Mouse (Mus musculus): ENCODE data around the gene Olfr247. TPM values are rescaled to one million over a fixed set of nuclear protein-coding genes. Genes with fewer than 3 reads are reported as not detected.
"Not testable (repeated sequence)": the region's sequence is repeated elsewhere in the genome, so short reads cannot be mapped to it uniquely, and the experiment has no call there.

Olfr247 gene
- not detected in 2 replicates for polyA plus RNA-seq (2012; rRNA removed)

- not testable (repeated sequence) for DNase-seq (ENCODE audit: low read depth)
These were observed at the start of gene Olfr247 for GRCm38 (mm10) chr10:129976040-129976439. TSS of gene Olfr247 (minus strand) at chr10:129976140.

GRCm38 (mm10) chr10:130012321-130012720, 36.4 kb upstream of the Olfr247 start, which contains the start of gene Olfr820:
TSS of gene Olfr820 (plus strand) at chr10:130012621.
- no peak for DNase-seq (ENCODE audit: low read depth)

- DNase-seq (ENCODE audit: low read depth): not testable (repeated sequence)
These were observed 29.4 kb upstream of the Olfr247 start for GRCm38 (mm10) chr10:130005366-130005765.

- not testable (repeated sequence) for DNase-seq (ENCODE audit: low read depth)
These were observed 28.2 kb upstream of the Olfr247 start for GRCm38 (mm10) chr10:130004104-130004503.

GRCm38 (mm10) chr10:129984962-129985361, 9.0 kb upstream of the Olfr247 start, which contains the start of gene Gm10310:
TSS of gene Gm10310 (minus strand) at chr10:129985062.
- DNase-seq (ENCODE audit: low read depth): not testable (repeated sequence)

- not testable (repeated sequence) for DNase-seq (ENCODE audit: low read depth)
These were observed 5.9 kb upstream of the Olfr247 start for GRCm38 (mm10) chr10:129981867-129982266.

GRCm38 (mm10) chr10:129972994-129973393, 2.9 kb downstream of the Olfr247 start:
- not testable (repeated sequence) for DNase-seq (ENCODE audit: low read depth)

GRCm38 (mm10) chr10:129967166-129967565, 8.8 kb downstream of the Olfr247 start, which contains the start of gene Olfr819:
TSS of gene Olfr819 (minus strand) at chr10:129967266.
- DNase-seq (ENCODE audit: low read depth): not testable (repeated sequence)

- not testable (repeated sequence) for DNase-seq (ENCODE audit: low read depth)
These were observed 9.7 kb downstream of the Olfr247 start for GRCm38 (mm10) chr10:129966232-129966631.

GRCm38 (mm10) chr10:129949000-129949399, 26.9 kb downstream of the Olfr247 start, which contains the start of gene Olfr818:
TSS of gene Olfr818 (minus strand) at chr10:129949100.
- DNase-seq (ENCODE audit: low read depth): no peak

Other genes with a start within 250 kb of the Olfr247 start
- not detected in 2 replicates for gene Olfr805, start 246.8 kb downstream of the Olfr247 start, polyA plus RNA-seq (2012; rRNA removed)
- gene Olfr806, start 234.2 kb downstream of the Olfr247 start, polyA plus RNA-seq (2012; rRNA removed): not detected in 2 replicates
- not detected in 2 replicates for gene Olfr807, start 218.3 kb downstream of the Olfr247 start, polyA plus RNA-seq (2012; rRNA removed)
- not detected in 2 replicates for gene Olfr808, start 210.7 kb downstream of the Olfr247 start, polyA plus RNA-seq (2012; rRNA removed)
- not detected in 2 replicates for gene Olfr809, start 201.5 kb downstream of the Olfr247 start, polyA plus RNA-seq (2012; rRNA removed)
- gene Olfr810, start 181.2 kb downstream of the Olfr247 start, polyA plus RNA-seq (2012; rRNA removed): not detected in 2 replicates
- gene Olfr811, start 171.7 kb downstream of the Olfr247 start, polyA plus RNA-seq (2012; rRNA removed): not detected in 2 replicates
- gene Olfr812, start 130.0 kb downstream of the Olfr247 start, polyA plus RNA-seq (2012; rRNA removed): not detected in 2 replicates
- gene Olfr813, start 120.8 kb downstream of the Olfr247 start, polyA plus RNA-seq (2012; rRNA removed): not detected in 2 replicates
- not detected in 2 replicates for gene Olfr814, start 96.3 kb downstream of the Olfr247 start, polyA plus RNA-seq (2012; rRNA removed)
- not detected in 2 replicates for gene Olfr815, start 70.3 kb downstream of the Olfr247 start, polyA plus RNA-seq (2012; rRNA removed)
- gene Olfr816, start 60.5 kb downstream of the Olfr247 start, polyA plus RNA-seq (2012; rRNA removed): not detected in 2 replicates
- not detected in 2 replicates for gene Olfr818, start 27.0 kb downstream of the Olfr247 start, polyA plus RNA-seq (2012; rRNA removed)
- not detected in 2 replicates for gene Olfr819, start 8.9 kb downstream of the Olfr247 start, polyA plus RNA-seq (2012; rRNA removed)
- not detected in 2 replicates for gene Gm10310, start 8.9 kb upstream of the Olfr247 start, polyA plus RNA-seq (2012; rRNA removed)
- gene Olfr820, start 36.5 kb upstream of the Olfr247 start, polyA plus RNA-seq (2012; rRNA removed): not detected in 2 replicates
- not detected in 2 replicates for gene Olfr821, start 54.2 kb upstream of the Olfr247 start, polyA plus RNA-seq (2012; rRNA removed)
- not detected in 2 replicates for gene Olfr822, start 95.1 kb upstream of the Olfr247 start, polyA plus RNA-seq (2012; rRNA removed)
- not detected in 2 replicates for gene Olfr823, start 139.2 kb upstream of the Olfr247 start, polyA plus RNA-seq (2012; rRNA removed)
- gene Olfr824, start 153.9 kb upstream of the Olfr247 start, polyA plus RNA-seq (2012; rRNA removed): not detected in 2 replicates
- not detected in 2 replicates for gene Olfr825, start 190.6 kb upstream of the Olfr247 start, polyA plus RNA-seq (2012; rRNA removed)
- gene Olfr826, start 208.0 kb upstream of the Olfr247 start, polyA plus RNA-seq (2012; rRNA removed): not detected in 2 replicates
- not detected in 2 replicates for gene Olfr827, start 238.3 kb upstream of the Olfr247 start, polyA plus RNA-seq (2012; rRNA removed)